Mouse (Mus musculus) large intestine, adult 2 months (tissue): ENCODE measurements around the gene Lsp1. TPM values are rescaled to one million over a fixed set of nuclear protein-coding genes. Genes with fewer than 3 reads are reported as not detected.

Source experiments
- DNase-seq: peaks from one replicate; pipeline ENCODE4 v3.0.0-alpha.2; 2012; ENCODE audit warnings: low read depth, low spot score
- WGBS: fragments of 180-500 bp; shearing (Covaris S2); methylation state at CpG from one replicate; pipeline ENCODE4 v1.1.7; 2018; 5-methylcytosine and 5-hydroxymethylcytosine counted together
- polyA plus RNA-seq: library from polyadenylated mRNA; depleted of rRNA; stranded (reverse); fragments of >200 nt; gene quantifications from 2 replicates; pipeline ENCODE4 v1.2.3, GENCODE M21; 2012

Lsp1 gene
- polyA plus RNA-seq, 1 experiment, result 82.6 TPM

- 89% methylated on average over 7 of the region's 7 CpGs for WGBS
- no peak for DNase-seq
Observed at GRCm38 (mm10) chr7:142442908-142443420, 17.6 kb upstream of the Lsp1 start.

GRCm38 (mm10) chr7:142443474-142443873 lies 17.1 kb upstream of the Lsp1 start:
- no peak for DNase-seq
- 78% methylated on average over 5 of the region's 5 CpGs for WGBS

- DNase-seq, result no peak
- WGBS, result 90% methylated on average over 6 of the region's 6 CpGs
Observed at GRCm38 (mm10) chr7:142444171-142444570, 16.4 kb upstream of the Lsp1 start.

GRCm38 (mm10) chr7:142445324-142445723 lies 15.3 kb upstream of the Lsp1 start:
- DNase-seq, result no peak
- 87% methylated on average over 6 of the region's 6 CpGs for WGBS

GRCm38 (mm10) chr7:142446264-142446663 lies 14.3 kb upstream of the Lsp1 start:
- DNase-seq, result no peak
- WGBS, result 86% methylated on average over 4 of the region's 4 CpGs

- DNase-seq, result no peak
- 67% methylated on average over 6 of the region's 6 CpGs for WGBS
Observed at GRCm38 (mm10) chr7:142449038-142449617, 11.5 kb upstream of the Lsp1 start.

- no peak for DNase-seq
Observed at GRCm38 (mm10) chr7:142454706-142455105, 5.9 kb upstream of the Lsp1 start.

GRCm38 (mm10) chr7:142455251-142455650 lies 5.4 kb upstream of the Lsp1 start:
- DNase-seq, result no peak
- 29% methylated on average over 2 of the region's 2 CpGs for WGBS

More at GRCm38 (mm10) chr7:142454706-142455105, 5.9 kb upstream of the Lsp1 start:
- 66% methylated on average over 1 of the region's 1 CpGs for WGBS

GRCm38 (mm10) chr7:142456806-142457205 lies 3.8 kb upstream of the Lsp1 start:
- 72% methylated on average over 3 of the region's 3 CpGs for WGBS
- no peak for DNase-seq

- 34% methylated on average over 3 of the region's 3 CpGs for WGBS
- no peak for DNase-seq
Observed at GRCm38 (mm10) chr7:142457227-142457811, 3.3 kb upstream of the Lsp1 start.

- no peak for DNase-seq
- 40% methylated on average over 2 of the region's 2 CpGs for WGBS
Observed at GRCm38 (mm10) chr7:142458026-142458425, 2.6 kb upstream of the Lsp1 start.

GRCm38 (mm10) chr7:142458676-142459298 lies 1.8 kb upstream of the Lsp1 start:
- 77% methylated on average over 5 of the region's 5 CpGs for WGBS
- DNase-seq, result no peak

GRCm38 (mm10) chr7:142459299-142459691 lies 1.3 kb upstream of the Lsp1 start:
- WGBS, result 66% methylated on average over 2 of the region's 2 CpGs
- DNase-seq, result no peak

- 97% methylated on average over 2 of the region's 2 CpGs for WGBS
- no peak for DNase-seq
Observed at GRCm38 (mm10) chr7:142461446-142461845, 837 bp downstream of the Lsp1 start.

- no peak for DNase-seq
- WGBS, result 76% methylated on average over 6 of the region's 6 CpGs
Observed at GRCm38 (mm10) chr7:142462190-142462589, 1.6 kb downstream of the Lsp1 start.

GRCm38 (mm10) chr7:142462594-142463078 lies 2.0 kb downstream of the Lsp1 start:
- 57% methylated on average over 4 of the region's 4 CpGs for WGBS
- DNase-seq, result no peak

- no peak for DNase-seq
- WGBS, result 67% methylated on average over 7 of the region's 7 CpGs
Observed at GRCm38 (mm10) chr7:142470171-142470691, 9.6 kb downstream of the Lsp1 start.

- DNase-seq, result no peak
- 31% methylated on average over 4 of the region's 4 CpGs for WGBS
Observed at GRCm38 (mm10) chr7:142470808-142471413, 10.3 kb downstream of the Lsp1 start.

- 44% methylated on average over 6 of the region's 6 CpGs for WGBS
- DNase-seq, result no peak
Observed at GRCm38 (mm10) chr7:142471414-142471861, 10.8 kb downstream of the Lsp1 start.
